Mouse (Mus musculus) forebrain, embryonic 15.5 days (tissue): ENCODE measurements around the gene Kcnn3. TPM values are rescaled to one million over a fixed set of nuclear protein-coding genes. Genes with fewer than 3 reads are reported as not detected.
A peak's percentile ranks its signal among the peaks of the same experiment; 100 is the strongest.

Experiments used
- ATAC-seq: fragments of 200-750 bp; cut with Nextera tagmentation; replicated peaks from 2 replicates; pipeline ENCODE4 v1.8.0; 2017; ENCODE audit warnings: mild to moderate bottlenecking, moderate TSS enrichment, moderate library complexity
- H3K27ac ChIP-seq: fragments of 300-500 bp; sonication (generic); replicated peaks from 2 replicates; pipeline ENCODE4 v1.5.1; 2015; ENCODE audit warnings: mild to moderate bottlenecking, inconsistent platforms
- H3K27me3 ChIP-seq: fragments of 300-500 bp; sonication (generic); 2 replicates; pipeline ENCODE4 v1.6.1; 2015; ENCODE audit warnings: inconsistent platforms
- H3K36me3 ChIP-seq: fragments of 300-500 bp; sonication (generic); 2 replicates; pipeline ENCODE4 v1.6.1; 2015; ENCODE audit warnings: mild to moderate bottlenecking, inconsistent platforms
- H3K4me1 ChIP-seq: fragments of 300-500 bp; sonication (generic); 2 replicates; pipeline ENCODE4 v1.6.1; 2015; ENCODE audit warnings: inconsistent platforms
- H3K4me2 ChIP-seq: fragments of 300-500 bp; sonication (generic); replicated peaks from 2 replicates; pipeline ENCODE4 v1.6.1; 2015; ENCODE audit warnings: mild to moderate bottlenecking, inconsistent platforms
- H3K4me3 ChIP-seq: fragments of 300-500 bp; sonication (generic); 2 replicates; pipeline ENCODE4 v1.5.1; 2015; ENCODE audit warnings: mild to moderate bottlenecking, inconsistent platforms
- H3K9ac ChIP-seq: fragments of 300-500 bp; sonication (generic); replicated peaks from 2 replicates; pipeline ENCODE4 v1.6.1; 2015; ENCODE audit warnings: mild to moderate bottlenecking, inconsistent platforms
- H3K9me3 ChIP-seq: fragments of 300-500 bp; sonication (generic); 2 replicates; pipeline ENCODE4 v1.6.1; 2016; ENCODE audit warnings: inconsistent platforms
- WGBS: fragments of 180-500 bp; shearing (Covaris S2); methylation state at CpG from one replicate; pipeline ENCODE4 v1.1.7; 2015; ENCODE audit warnings: mixed read lengths; 5-methylcytosine and 5-hydroxymethylcytosine counted together
- polyA plus RNA-seq: library from polyadenylated mRNA; unstranded; fragments of >200 nt; fragmentation: Nextera tagmentation; extraction: Ambion mirVana; gene quantifications from 2 replicates; pipeline ENCODE4 v1.2.1, GENCODE M21; 2015

Kcnn3 gene
- polyA plus RNA-seq, 1 experiment from 2014 or later = 9.0 TPM

GRCm38 (mm10) chr3:89494630-89495029 lies 25.3 kb upstream of the Kcnn3 start:
- 91% methylated on average over 5 of the region's 5 CpGs for WGBS
- no peaks in the 10 kb centered on the region for H3K4me1 ChIP-seq
- H3K4me3 ChIP-seq = no peak overlapping the region
- no peak overlapping the region for H3K4me2 ChIP-seq
- H3K9ac ChIP-seq = no peak overlapping the region
- H3K27me3 ChIP-seq = no peaks in the 10 kb centered on the region
- no peak overlapping the region for H3K27ac ChIP-seq
- ATAC-seq = no peak
- H3K9me3 ChIP-seq = no peaks in the 10 kb centered on the region
- H3K36me3 ChIP-seq = no peaks in the 10 kb centered on the region

- no peak overlapping the region for H3K9ac ChIP-seq
- no peaks in the 10 kb centered on the region for H3K4me1 ChIP-seq
- H3K4me2 ChIP-seq = no peak overlapping the region
- H3K4me3 ChIP-seq = no peak overlapping the region
- H3K9me3 ChIP-seq = no peaks in the 10 kb centered on the region
- 78% methylated on average over 3 of the region's 3 CpGs for WGBS
- no peak overlapping the region for H3K27ac ChIP-seq
- ATAC-seq = no peak
- no peaks in the 10 kb centered on the region for H3K27me3 ChIP-seq
- no peaks in the 10 kb centered on the region for H3K36me3 ChIP-seq
Observed at GRCm38 (mm10) chr3:89496366-89496765, 23.6 kb upstream of the Kcnn3 start.

- Histone ChIP-seq H3K4me3 (no peak overlapping the region), H3K9me3 (no peaks in the 10 kb centered on the region), H3K4me1 (no peaks in the 10 kb centered on the region), H3K36me3 (no peaks in the 10 kb centered on the region), H3K27me3 (no peaks in the 10 kb centered on the region), H3K27ac (no peak overlapping the region), H3K4me2 (no peak overlapping the region), H3K9ac (no peak overlapping the region)
- 39% methylated on average over 7 of the region's 7 CpGs for WGBS
- ATAC-seq = no peak
Observed at GRCm38 (mm10) chr3:89499696-89500095, 20.3 kb upstream of the Kcnn3 start.

GRCm38 (mm10) chr3:89501486-89501885 lies 18.5 kb upstream of the Kcnn3 start:
- H3K36me3 ChIP-seq = no peaks in the 10 kb centered on the region
- H3K4me1 ChIP-seq = no peaks in the 10 kb centered on the region
- no peak for ATAC-seq
- H3K9me3 ChIP-seq = no peaks in the 10 kb centered on the region
- no peaks in the 10 kb centered on the region for H3K27me3 ChIP-seq
- no peak overlapping the region for H3K27ac ChIP-seq
- H3K9ac ChIP-seq = no peak overlapping the region
- H3K4me2 ChIP-seq = no peak overlapping the region
- H3K4me3 ChIP-seq = no peak overlapping the region

GRCm38 (mm10) chr3:89502551-89502950 lies 17.4 kb upstream of the Kcnn3 start:
- Histone ChIP-seq H3K4me2 (no peak overlapping the region), H3K9me3 (no peaks in the 10 kb centered on the region), H3K27ac (no peak overlapping the region), H3K4me3 (no peak overlapping the region), H3K9ac (no peak overlapping the region), H3K4me1 (no peaks in the 10 kb centered on the region), H3K27me3 (no peaks in the 10 kb centered on the region), H3K36me3 (no peaks in the 10 kb centered on the region)
- ATAC-seq = no peak
- 84% methylated on average over 7 of the region's 7 CpGs for WGBS

- Histone ChIP-seq H3K4me2 (no peak overlapping the region), H3K9ac (no peak overlapping the region), H3K4me3 (no peak overlapping the region), H3K4me1 (peaks cover 10% of the 10 kb centered on the region; the same call in 1 of the 2 replicates), H3K27ac (no peak overlapping the region), H3K9me3 (no peaks in the 10 kb centered on the region), H3K36me3 (no peaks in the 10 kb centered on the region), H3K27me3 (no peaks in the 10 kb centered on the region)
- 28% methylated on average over 9 of the region's 9 CpGs for WGBS
- ATAC-seq = no peak
Observed at GRCm38 (mm10) chr3:89508041-89508440, 11.9 kb upstream of the Kcnn3 start.

- peak overlapping the region; percentile 20; the same call in 1 of the 2 replicates for H3K9ac ChIP-seq
- H3K36me3 ChIP-seq = no peaks in the 10 kb centered on the region
- H3K9me3 ChIP-seq = no peaks in the 10 kb centered on the region
- H3K4me2 ChIP-seq = peak overlapping the region; percentile 21
- H3K4me3 ChIP-seq = 0 out of 2 replicates have a peak overlapping the region, but pooled peaks have one; percentile 2
- WGBS = 21% methylated on average over 4 of the region's 4 CpGs
- H3K27ac ChIP-seq = peak overlapping the region; percentile 25; the same call in 1 of the 2 replicates
- peak; percentile 75 for ATAC-seq
- H3K4me1 ChIP-seq = peaks cover 10% of the 10 kb centered on the region; the same call in 1 of the 2 replicates
- H3K27me3 ChIP-seq = no peaks in the 10 kb centered on the region
Observed at GRCm38 (mm10) chr3:89510979-89511378, 9.0 kb upstream of the Kcnn3 start.

GRCm38 (mm10) chr3:89511400-89511799 lies 8.6 kb upstream of the Kcnn3 start:
- Histone ChIP-seq H3K36me3 (no peaks in the 10 kb centered on the region), H3K4me1 (peaks cover 10% of the 10 kb centered on the region; the same call in 1 of the 2 replicates), H3K9me3 (no peaks in the 10 kb centered on the region), H3K4me2 (peak overlapping the region; percentile 21), H3K27ac (peak overlapping the region; percentile 25; the same call in 1 of the 2 replicates), H3K9ac (peak overlapping the region; percentile 20; the same call in 1 of the 2 replicates), H3K27me3 (no peaks in the 10 kb centered on the region), H3K4me3 (peak overlapping the region; percentile 2; the same call in 1 of the 2 replicates)
- peak; percentile 66 for ATAC-seq
- 9% methylated on average over 15 of the region's 15 CpGs for WGBS

GRCm38 (mm10) chr3:89512225-89512624 lies 7.7 kb upstream of the Kcnn3 start:
- Histone ChIP-seq H3K9ac (no peak overlapping the region), H3K27ac (no peak overlapping the region), H3K36me3 (no peaks in the 10 kb centered on the region), H3K9me3 (no peaks in the 10 kb centered on the region), H3K27me3 (no peaks in the 10 kb centered on the region), H3K4me2 (no peak overlapping the region), H3K4me3 (no peak overlapping the region), H3K4me1 (peaks cover 10% of the 10 kb centered on the region; the same call in 1 of the 2 replicates)
- no peak for ATAC-seq
- 91% methylated on average over 2 of the region's 2 CpGs for WGBS

GRCm38 (mm10) chr3:89515444-89515843 lies 4.5 kb upstream of the Kcnn3 start:
- ATAC-seq = no peak
- Histone ChIP-seq H3K27ac (no peak overlapping the region), H3K4me1 (peaks cover 18% of the 10 kb centered on the region), H3K27me3 (no peaks in the 10 kb centered on the region), H3K9ac (no peak overlapping the region), H3K4me3 (no peak overlapping the region), H3K36me3 (no peaks in the 10 kb centered on the region), H3K9me3 (no peaks in the 10 kb centered on the region), H3K4me2 (no peak overlapping the region)
- 78% methylated on average over 11 of the region's 11 CpGs for WGBS

- no peak overlapping the region for H3K4me2 ChIP-seq
- no peak overlapping the region for H3K27ac ChIP-seq
- no peak overlapping the region for H3K4me3 ChIP-seq
- ATAC-seq = no peak
- peaks cover 19% of the 10 kb centered on the region for H3K4me1 ChIP-seq
- WGBS = 91% methylated on average over 5 of the region's 5 CpGs
- H3K9me3 ChIP-seq = no peaks in the 10 kb centered on the region
- no peaks in the 10 kb centered on the region for H3K36me3 ChIP-seq
- H3K27me3 ChIP-seq = no peaks in the 10 kb centered on the region
- no peak overlapping the region for H3K9ac ChIP-seq
Observed at GRCm38 (mm10) chr3:89516321-89516720, 3.6 kb upstream of the Kcnn3 start.

GRCm38 (mm10) chr3:89520618-89521502 lies 896 bp downstream of the Kcnn3 start:
- Histone ChIP-seq H3K4me2 (peak overlapping the region; percentile 96), H3K36me3 (no peaks in the 10 kb centered on the region), H3K4me3 (peak overlapping the region; percentile 53), H3K27ac (peak overlapping the region; percentile 61), H3K9ac (peak overlapping the region; percentile 62), H3K4me1 (peaks cover 56% of the 10 kb centered on the region), H3K27me3 (no peaks in the 10 kb centered on the region), H3K9me3 (no peaks in the 10 kb centered on the region)
- ATAC-seq = peak; percentile 3; the same call in 1 of the 2 replicates
- WGBS = under 1% methylated on average over 25 of the region's 25 CpGs
